Mouse (Mus musculus): ENCODE data around the gene Chrna3.

- no peak for TF ChIP-seq CTCF (IDR thresholded peaks at IDR 0.05; ENCODE audit: low read depth, low read length)
- TF ChIP-seq POLR2A (IDR thresholded peaks at IDR 0.05; ENCODE audit: extremely low read depth, insufficient read depth, low read length): no peak
These were observed 15.0 kb upstream of the Chrna3 start for GRCm38 (mm10) chr9:55041389-55041788.
